Mouse (Mus musculus) midbrain, embryonic 15.5 days (tissue): ENCODE results near the gene Klrb1c. TPM values are rescaled to one million over a fixed set of nuclear protein-coding genes. Genes with fewer than 3 reads are reported as not detected.

ENCODE experiments used
- ATAC-seq: fragments of 200-750 bp; cut with Nextera tagmentation; replicated peaks from 2 replicates; pipeline ENCODE4 v1.8.0; 2017; ENCODE audit warnings: moderate TSS enrichment
- H3K27ac ChIP-seq: fragments of 300-500 bp; sonication (generic); 2 replicates; pipeline ENCODE4 v1.5.1; 2015; ENCODE audit warnings: mild to moderate bottlenecking, inconsistent platforms
- H3K27me3 ChIP-seq: fragments of 300-500 bp; sonication (generic); replicated peaks from 2 replicates; pipeline ENCODE4 v1.6.1; 2015; ENCODE audit warnings: inconsistent platforms
- H3K36me3 ChIP-seq: fragments of 300-500 bp; sonication (generic); replicated peaks from 2 replicates; pipeline ENCODE4 v1.6.1; 2015; ENCODE audit warnings: inconsistent platforms
- H3K4me1 ChIP-seq: fragments of 300-500 bp; sonication (generic); 2 replicates; pipeline ENCODE4 v1.6.1; 2015; ENCODE audit warnings: inconsistent platforms
- H3K4me2 ChIP-seq: fragments of 300-500 bp; sonication (generic); 2 replicates; pipeline ENCODE4 v1.6.1; 2015; ENCODE audit warnings: inconsistent platforms, mild to moderate bottlenecking, moderate library complexity
- H3K4me3 ChIP-seq: fragments of 300-500 bp; sonication (generic); 2 replicates; pipeline ENCODE4 v1.5.1; 2015; ENCODE audit warnings: mild to moderate bottlenecking, inconsistent platforms
- H3K9ac ChIP-seq: fragments of 300-500 bp; sonication (generic); 2 replicates; pipeline ENCODE4 v1.6.1; 2015; ENCODE audit warnings: mild to moderate bottlenecking, inconsistent platforms
- H3K9me3 ChIP-seq: fragments of 300-500 bp; sonication (generic); 2 replicates; pipeline ENCODE4 v1.6.1; 2016; ENCODE audit warnings: inconsistent platforms
- WGBS: fragments of 180-500 bp; shearing (Covaris S2); methylation state at CpG from one replicate; pipeline ENCODE4 v1.1.7; 2015; ENCODE audit warnings: mixed read lengths; 5-methylcytosine and 5-hydroxymethylcytosine counted together
- polyA plus RNA-seq: library from polyadenylated mRNA; unstranded; fragments of >200 nt; fragmentation: Nextera tagmentation; extraction: Ambion mirVana; gene quantifications from 2 replicates; pipeline ENCODE4 v1.2.1, GENCODE M21; 2015

The Klrb1c gene
- polyA plus RNA-seq, 1 experiment from 2014 or later = 0.12 TPM

GRCm38 (mm10) chr6:128733908-128734679, 54.9 kb downstream of the Klrb1c start:
- no peaks in the 10 kb centered on the region for H3K27me3 ChIP-seq
- no peak for ATAC-seq
- no peak overlapping the region for H3K27ac ChIP-seq
- H3K4me3 ChIP-seq = no peak overlapping the region
- 79% methylated on average over 5 of the region's 5 CpGs for WGBS
- no peaks in the 10 kb centered on the region for H3K36me3 ChIP-seq
- H3K9me3 ChIP-seq = no peaks in the 10 kb centered on the region
- H3K9ac ChIP-seq = no peak overlapping the region
- no peaks in the 10 kb centered on the region for H3K4me1 ChIP-seq
- H3K4me2 ChIP-seq = no peak overlapping the region

DNA sequence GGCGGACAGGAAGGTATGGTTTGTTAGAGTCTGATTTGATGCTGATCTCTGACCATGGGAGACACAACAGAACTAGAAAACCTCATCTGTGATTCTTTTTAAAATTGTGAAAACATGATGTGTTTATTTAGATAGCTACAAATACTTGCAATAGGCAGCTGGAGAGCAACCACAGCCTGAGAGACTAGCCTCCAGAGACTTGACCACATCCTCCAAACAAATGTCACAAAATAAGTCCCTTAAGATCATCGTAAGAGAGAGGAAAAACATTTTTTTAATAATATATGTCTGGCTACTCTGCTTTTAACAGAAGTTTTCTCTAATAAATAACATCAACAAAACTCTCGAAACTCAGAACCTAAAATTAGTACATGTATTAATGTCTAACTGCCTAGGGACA, 57.0 kb downstream of the Klrb1c start:
- Histone ChIP-seq H3K4me1 (no peaks in the 10 kb centered on the region), H3K27me3 (no peaks in the 10 kb centered on the region), H3K9ac (no peak overlapping the region), H3K36me3 (no peaks in the 10 kb centered on the region), H3K4me2 (no peak overlapping the region), H3K9me3 (no peaks in the 10 kb centered on the region), H3K4me3 (no peak overlapping the region), H3K27ac (no peak overlapping the region)
- WGBS = 92% methylated on average over 3 of the region's 3 CpGs
- ATAC-seq = no peak

Other genes with a start within 250 kb of the Klrb1c start
- 1.7 and 2.2 TPM in 2 replicates for gene A2ml1, start 207.6 kb downstream of the Klrb1c start, polyA plus RNA-seq
- not detected in 2 replicates for gene Klrb1a, start 165.7 kb downstream of the Klrb1c start, polyA plus RNA-seq
- gene Clec2h, start 126.8 kb downstream of the Klrb1c start, polyA plus RNA-seq = not detected in 2 replicates
- 0.82 and 0.94 TPM in 2 replicates for gene Klrb1, start 66.2 kb downstream of the Klrb1c start, polyA plus RNA-seq
- gene Gm44511, start 37.1 kb upstream of the Klrb1c start, polyA plus RNA-seq = not detected in 2 replicates
- not detected in 2 replicates for gene Klrb1b, start 37.1 kb upstream of the Klrb1c start, polyA plus RNA-seq
- gene Clec2i, start 98.4 kb upstream of the Klrb1c start, polyA plus RNA-seq = 0.06 TPM in 1 of 2 replicates, not detected in the other
- 0.51 and 0.62 TPM in 2 replicates for gene BC035044, start 101.9 kb upstream of the Klrb1c start, polyA plus RNA-seq
- gene Clec2g, start 145.2 kb upstream of the Klrb1c start, polyA plus RNA-seq = not detected in 2 replicates